Mouse (Mus musculus) megakaryocyte, embryonic 14.5 days (primary cell): ENCODE data around the gene Arf1. TPM values are rescaled to one million over a fixed set of nuclear protein-coding genes. Genes with fewer than 3 reads are reported as not detected.
"Not testable (repeated sequence)": the region's sequence is repeated elsewhere in the genome, so short reads cannot be mapped to it uniquely, and the experiment has no call there.

Source experiments
- H3K27me3 ChIP-seq: replicated peaks from 2 replicates; pipeline ENCODE3; 2012; ENCODE audit warnings: inconsistent platforms
- H3K36me3 ChIP-seq: replicated peaks from 2 replicates; pipeline ENCODE3; 2012; ENCODE audit warnings: low read length, inconsistent platforms, mixed read lengths
- H3K4me1 ChIP-seq: 2 replicates; pipeline ENCODE4 v1.6.1; 2012; ENCODE audit warnings: inconsistent platforms
- H3K4me3 ChIP-seq: replicated peaks from 2 replicates; pipeline ENCODE3; 2012; ENCODE audit warnings: moderate library complexity, mild to moderate bottlenecking, inconsistent platforms
- H3K9me3 ChIP-seq: 2 replicates; pipeline ENCODE4 v1.6.1; 2012; ENCODE audit warnings: inconsistent platforms
- FLI1 ChIP-seq: IDR thresholded peaks from 2 replicates; pipeline ENCODE4 v1.6.1; 2012; ENCODE audit warnings: low read length, inconsistent platforms, mixed read lengths
- GATA1 ChIP-seq: IDR thresholded peaks from 3 replicates; pipeline ENCODE4 v1.6.1; 2012; ENCODE audit warnings: mixed read lengths, low read length, inconsistent platforms, borderline replicate concordance
- polyA plus RNA-seq: library from polyadenylated mRNA; stranded (reverse); fragments of >175 nt; gene quantifications from 2 replicates; pipeline ENCODE4 v1.2.3, GENCODE M21; 2012; ENCODE audit warnings: low replicate concordance; ENCODE audit not compliant: insufficient read depth

Arf1 gene
- polyA plus RNA-seq, 1 experiment = 222 TPM

- Histone ChIP-seq H3K36me3 (peaks cover 70% of the 10 kb centered on the region), H3K4me3 (no peak overlapping the region), H3K9me3 (no peaks in the 10 kb centered on the region), H3K4me1 (peaks cover 89% of the 10 kb centered on the region), H3K27me3 (no peaks in the 10 kb centered on the region)
- TF ChIP-seq GATA1 = no peak
These were observed 15.1 kb downstream of the Arf1 start for GRCm38 (mm10) chr11:59212892-59213494.

- H3K36me3 ChIP-seq = peaks cover 65% of the 10 kb centered on the region
- H3K4me3 ChIP-seq, H3K27me3 ChIP-seq, H3K9me3 ChIP-seq: not testable (repeated sequence)
- peaks cover 89% of the 10 kb centered on the region for H3K4me1 ChIP-seq
These were observed 15.8 kb downstream of the Arf1 start for GRCm38 (mm10) chr11:59212320-59212719.

- not testable (repeated sequence) for H3K27me3 ChIP-seq, H3K4me3 ChIP-seq, H3K9me3 ChIP-seq
- Histone ChIP-seq H3K36me3 (peaks cover 67% of the 10 kb centered on the region), H3K4me1 (peaks cover 82% of the 10 kb centered on the region)
These were observed 16.5 kb downstream of the Arf1 start for GRCm38 (mm10) chr11:59211561-59211960.

GRCm38 (mm10) chr11:59210020-59210419, 18.1 kb downstream of the Arf1 start:
- Histone ChIP-seq H3K27me3 (no peaks in the 10 kb centered on the region), H3K36me3 (peaks cover 67% of the 10 kb centered on the region), H3K4me3 (no peak overlapping the region), H3K9me3 (no peaks in the 10 kb centered on the region), H3K4me1 (peaks cover 68% of the 10 kb centered on the region)
- TF ChIP-seq FLI1 = no peak
- no peak for TF ChIP-seq GATA1

GRCm38 (mm10) chr11:59209580-59209979, 18.5 kb downstream of the Arf1 start:
- H3K4me1 ChIP-seq = peaks cover 63% of the 10 kb centered on the region

GRCm38 (mm10) chr11:59209003-59209441, 19.0 kb downstream of the Arf1 start:
- no peaks in the 10 kb centered on the region for H3K27me3 ChIP-seq
- H3K4me3 ChIP-seq = peak overlapping the region; percentile 94
- TF ChIP-seq FLI1 (no peak), GATA1 (no peak)
- peaks cover 66% of the 10 kb centered on the region for H3K36me3 ChIP-seq
- no peaks in the 10 kb centered on the region for H3K9me3 ChIP-seq
- H3K4me1 ChIP-seq = peaks cover 63% of the 10 kb centered on the region

More at GRCm38 (mm10) chr11:59209580-59209979, 18.5 kb downstream of the Arf1 start:
- Histone ChIP-seq H3K4me3 (peak overlapping the region; percentile 94), H3K9me3 (no peaks in the 10 kb centered on the region), H3K36me3 (peaks cover 66% of the 10 kb centered on the region), H3K27me3 (no peaks in the 10 kb centered on the region)
- TF ChIP-seq GATA1 (no peak), FLI1 (no peak)

- Histone ChIP-seq H3K4me1 (peaks cover 58% of the 10 kb centered on the region), H3K36me3 (peaks cover 62% of the 10 kb centered on the region), H3K27me3 (no peaks in the 10 kb centered on the region), H3K9me3 (no peaks in the 10 kb centered on the region), H3K4me3 (peak within 1 kb of the TSS; percentile 94)
- no peak for TF ChIP-seq GATA1
- no peak for TF ChIP-seq FLI1
These were observed 19.8 kb downstream of the Arf1 start, which contains the start of gene 2310033P09Rik for GRCm38 (mm10) chr11:59208153-59208831. 2310033P09Rik (plus strand) TSS chr11:59208321.

DNA sequence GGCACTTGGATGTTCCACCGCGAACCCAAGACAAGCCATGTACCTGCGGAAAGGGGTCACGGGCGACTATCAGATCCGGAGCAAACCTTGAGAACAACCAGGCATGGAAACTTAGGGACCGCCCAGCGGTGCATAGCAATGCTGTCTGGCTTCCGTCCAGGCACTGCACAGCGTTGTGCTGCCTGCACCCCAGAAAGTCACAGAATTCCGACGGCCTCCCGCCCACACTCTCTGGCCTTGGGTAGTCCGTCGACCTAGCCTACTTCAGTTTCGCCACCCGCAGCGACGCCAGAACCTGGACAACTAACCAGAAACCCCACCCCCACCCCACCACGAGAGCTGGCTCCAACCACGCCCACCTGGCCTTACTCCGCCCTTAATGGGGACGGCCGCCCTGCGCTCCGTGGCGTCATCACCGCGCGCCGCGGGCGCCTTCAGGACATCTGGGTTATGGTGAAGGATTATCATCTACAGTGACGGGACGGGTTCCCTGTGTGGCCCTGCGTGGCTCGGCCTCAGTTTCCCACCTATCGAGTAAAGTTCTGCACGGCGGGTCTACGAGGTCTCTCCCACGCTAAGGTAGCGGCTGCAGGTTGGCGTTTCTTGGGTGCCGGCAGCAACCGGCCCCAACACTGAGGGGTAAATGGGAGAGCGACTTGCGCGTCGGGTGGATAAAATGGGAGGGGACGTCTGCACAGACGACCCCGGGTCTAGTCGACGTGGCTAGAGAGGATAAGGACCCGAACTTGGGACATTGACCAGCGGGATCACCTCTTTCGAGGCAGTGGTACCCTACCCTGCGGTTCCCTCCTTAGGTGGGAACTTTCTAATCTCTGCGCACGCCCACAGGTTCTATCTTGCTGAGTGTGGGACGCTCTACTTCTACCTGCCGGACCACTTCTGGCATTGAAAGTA, 25.7 kb downstream of the Arf1 start, which contains the start of gene Mrpl55:
Mrpl55 (plus strand) TSS at position 406 of the 915 bp plus-strand sequence.
- Histone ChIP-seq H3K27me3 (no peaks in the 10 kb centered on the region), H3K4me1 (peaks cover 25% of the 10 kb centered on the region), H3K36me3 (peaks cover 35% of the 10 kb centered on the region), H3K9me3 (no peaks in the 10 kb centered on the region), H3K4me3 (peak within 1 kb of the TSS; percentile 92)
- TF ChIP-seq FLI1 (no peak), GATA1 (no peak)

DNA sequence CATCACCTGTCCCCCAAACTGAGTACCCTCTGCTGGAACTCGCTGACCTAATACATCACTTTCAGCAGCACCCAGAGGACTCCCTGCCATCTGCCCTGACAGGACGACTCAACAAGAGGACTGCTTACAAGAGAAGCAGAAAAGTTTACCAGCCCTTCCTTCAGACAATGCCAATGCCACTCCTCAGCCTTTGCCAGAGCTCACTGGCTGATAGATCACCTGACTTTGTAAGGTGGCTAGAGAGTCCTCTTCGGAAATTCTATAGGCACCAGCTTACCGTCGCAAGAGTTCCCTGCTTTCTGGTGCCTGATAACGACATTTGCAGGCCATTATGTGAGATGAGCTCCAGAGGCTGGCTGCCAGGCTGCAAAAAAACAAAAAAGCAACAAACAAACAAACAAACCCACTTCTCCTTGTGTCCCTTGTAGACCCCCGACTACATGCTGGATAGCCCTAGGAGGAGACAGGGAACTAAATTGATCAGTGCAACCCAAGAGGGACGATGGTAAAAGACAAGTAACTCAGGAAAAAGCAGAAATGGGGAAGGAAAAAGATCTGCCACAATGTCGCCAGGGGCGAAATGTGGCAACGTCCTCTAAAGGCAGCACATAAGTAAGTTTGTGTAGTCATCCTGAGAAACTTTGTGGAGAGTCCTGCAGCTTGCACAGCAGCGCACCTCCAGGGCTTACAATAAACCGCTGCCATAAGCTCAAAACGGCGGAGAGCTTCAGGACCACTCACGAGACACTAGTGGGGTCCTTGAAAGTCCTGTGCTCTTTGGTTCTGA, 26.7 kb downstream of the Arf1 start:
- Histone ChIP-seq H3K4me3 (peak overlapping the region; percentile 92), H3K27me3 (no peaks in the 10 kb centered on the region), H3K36me3 (peaks cover 32% of the 10 kb centered on the region), H3K4me1 (peaks cover 25% of the 10 kb centered on the region), H3K9me3 (no peaks in the 10 kb centered on the region)
- TF ChIP-seq GATA1 (no peak), FLI1 (no peak)
